Mouse (Mus musculus) hindbrain, embryonic 15.5 days (tissue): ENCODE results near the gene Sec63. TPM values are rescaled to one million over a fixed set of nuclear protein-coding genes. Genes with fewer than 3 reads are reported as not detected.

Experiments
- ATAC-seq: fragments of 200-750 bp; cut with Nextera tagmentation; 2 replicates; pipeline ENCODE4 v1.8.0; 2017; ENCODE audit warnings: low read depth, moderate number of reproducible peaks, moderate TSS enrichment; ENCODE audit not compliant: low FRiP score
- H3K27ac ChIP-seq: fragments of 300-500 bp; sonication (generic); replicated peaks from 2 replicates; pipeline ENCODE4 v1.5.1; 2015; ENCODE audit warnings: mild to moderate bottlenecking, inconsistent platforms
- H3K27me3 ChIP-seq: fragments of 300-500 bp; sonication (generic); 2 replicates; pipeline ENCODE4 v1.6.1; 2015; ENCODE audit warnings: control low read depth, inconsistent platforms
- H3K36me3 ChIP-seq: fragments of 300-500 bp; sonication (generic); 2 replicates; pipeline ENCODE4 v1.6.1; 2015; ENCODE audit warnings: control low read depth, inconsistent platforms
- H3K4me1 ChIP-seq: fragments of 300-500 bp; sonication (generic); replicated peaks from 2 replicates; pipeline ENCODE4 v1.6.1; 2015; ENCODE audit warnings: control low read depth, inconsistent platforms
- H3K4me2 ChIP-seq: fragments of 300-500 bp; sonication (generic); 2 replicates; pipeline ENCODE4 v1.6.1; 2015; ENCODE audit warnings: moderate library complexity, mild to moderate bottlenecking, inconsistent platforms
- H3K4me3 ChIP-seq: fragments of 300-500 bp; sonication (generic); 2 replicates; pipeline ENCODE4 v1.5.1; 2015; ENCODE audit warnings: mild to moderate bottlenecking, inconsistent platforms
- H3K9ac ChIP-seq: fragments of 300-500 bp; sonication (generic); 2 replicates; pipeline ENCODE4 v1.6.1; 2015; ENCODE audit warnings: inconsistent platforms
- H3K9me3 ChIP-seq: fragments of 300-500 bp; sonication (generic); 2 replicates; pipeline ENCODE4 v1.6.1; 2016; ENCODE audit warnings: control low read depth, inconsistent platforms
- WGBS: fragments of 180-500 bp; shearing (Covaris S2); methylation state at CpG from one replicate; pipeline ENCODE4 v1.1.7; 2015; 5-methylcytosine and 5-hydroxymethylcytosine counted together
- polyA plus RNA-seq: library from polyadenylated mRNA; unstranded; fragments of >200 nt; fragmentation: Nextera tagmentation; extraction: Ambion mirVana; gene quantifications from 2 replicates; pipeline ENCODE4 v1.2.1, GENCODE M21; 2015

Gene Sec63
- polyA plus RNA-seq = 18.8 and 20.7 TPM in 2 replicates

GRCm38 (mm10) chr10:42760999-42761900 is at the start of gene Sec63:
Gene Sec63, plus strand, starts transcription at chr10:42761496.
- Histone ChIP-seq H3K27ac (peak within 1 kb of the TSS; percentile 92), H3K27me3 (no peaks in the 10 kb centered on the region), H3K4me3 (peak within 1 kb of the TSS; percentile 58), H3K36me3 (no peaks in the 10 kb centered on the region), H3K4me2 (peak within 1 kb of the TSS; percentile 86), H3K9me3 (no peaks in the 10 kb centered on the region), H3K9ac (peak within 1 kb of the TSS; percentile 88), H3K4me1 (peaks cover 28% of the 10 kb centered on the region)
- peak; percentile 97 for ATAC-seq
- 1% methylated on average over 62 of the region's 81 CpGs for WGBS

DNA sequence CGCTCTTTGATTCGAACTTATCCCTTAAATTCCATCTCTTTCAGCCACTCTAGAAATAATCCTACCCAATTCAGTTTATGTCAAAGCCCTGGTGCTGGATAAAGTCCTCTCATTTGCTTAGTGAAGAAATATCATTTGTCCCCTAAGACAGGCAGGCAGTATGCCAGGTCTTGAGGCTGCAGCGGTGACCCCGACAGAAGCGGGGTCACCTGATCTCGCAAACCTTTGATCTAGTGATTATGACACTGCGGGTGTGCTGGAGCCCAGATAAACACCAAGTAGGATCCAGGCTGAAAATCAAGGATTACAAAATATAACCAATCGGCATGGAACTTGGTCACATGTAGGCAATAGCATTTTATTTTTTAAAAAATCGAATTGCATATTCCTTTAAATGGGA is 46.6 kb upstream of the Sec63 start:
- Histone ChIP-seq H3K36me3 (no peaks in the 10 kb centered on the region), H3K4me3 (no peak overlapping the region), H3K4me1 (0 out of 2 replicates have a peak, but pooled peaks cover 2% of the 10 kb centered on the region), H3K27ac (no peak overlapping the region), H3K9me3 (no peaks in the 10 kb centered on the region), H3K9ac (no peak overlapping the region), H3K27me3 (peaks cover 2% of the 10 kb centered on the region; the same call in 1 of the 2 replicates), H3K4me2 (no peak overlapping the region)
- WGBS = 24% methylated on average over 9 of the region's 9 CpGs
- ATAC-seq = no peak

GRCm38 (mm10) chr10:42715366-42716035 is 45.8 kb upstream of the Sec63 start:
- 0 out of 2 replicates have a peak, but pooled peaks cover 2% of the 10 kb centered on the region for H3K4me1 ChIP-seq
- peak overlapping the region; percentile 32 for H3K4me2 ChIP-seq
- no peak for ATAC-seq
- no peaks in the 10 kb centered on the region for H3K36me3 ChIP-seq
- H3K27me3 ChIP-seq = peaks cover 2% of the 10 kb centered on the region; the same call in 1 of the 2 replicates
- no peak overlapping the region for H3K4me3 ChIP-seq
- no peak overlapping the region for H3K27ac ChIP-seq
- no peaks in the 10 kb centered on the region for H3K9me3 ChIP-seq
- no peak overlapping the region for H3K9ac ChIP-seq
- WGBS = 17% methylated on average over 19 of the region's 19 CpGs

DNA sequence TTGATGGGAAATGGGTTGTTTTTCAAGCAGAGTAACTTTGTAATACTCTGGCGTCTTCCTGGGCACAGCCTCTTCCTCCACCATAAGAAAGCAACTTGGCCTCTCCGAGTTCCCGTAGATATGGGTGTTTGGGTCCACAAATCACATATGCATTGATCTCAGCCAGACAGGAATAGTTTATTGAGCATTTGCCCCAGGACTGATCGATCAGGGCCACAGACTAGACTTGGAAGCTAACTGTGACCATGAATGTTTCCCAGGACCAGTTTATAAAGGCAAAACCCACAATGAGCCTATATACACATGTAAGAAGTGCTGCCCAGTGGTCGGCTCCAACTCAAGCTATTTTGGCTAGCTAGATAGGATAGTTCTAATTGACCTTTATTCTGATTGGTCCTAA is 39.2 kb upstream of the Sec63 start:
- H3K9ac ChIP-seq = no peak overlapping the region
- 89% methylated on average over 5 of the region's 5 CpGs for WGBS
- no peaks in the 10 kb centered on the region for H3K27me3 ChIP-seq
- ATAC-seq = no peak
- H3K4me1 ChIP-seq = no peaks in the 10 kb centered on the region
- H3K4me3 ChIP-seq = no peak overlapping the region
- H3K36me3 ChIP-seq = no peaks in the 10 kb centered on the region
- H3K9me3 ChIP-seq = no peaks in the 10 kb centered on the region
- no peak overlapping the region for H3K27ac ChIP-seq
- no peak overlapping the region for H3K4me2 ChIP-seq

DNA sequence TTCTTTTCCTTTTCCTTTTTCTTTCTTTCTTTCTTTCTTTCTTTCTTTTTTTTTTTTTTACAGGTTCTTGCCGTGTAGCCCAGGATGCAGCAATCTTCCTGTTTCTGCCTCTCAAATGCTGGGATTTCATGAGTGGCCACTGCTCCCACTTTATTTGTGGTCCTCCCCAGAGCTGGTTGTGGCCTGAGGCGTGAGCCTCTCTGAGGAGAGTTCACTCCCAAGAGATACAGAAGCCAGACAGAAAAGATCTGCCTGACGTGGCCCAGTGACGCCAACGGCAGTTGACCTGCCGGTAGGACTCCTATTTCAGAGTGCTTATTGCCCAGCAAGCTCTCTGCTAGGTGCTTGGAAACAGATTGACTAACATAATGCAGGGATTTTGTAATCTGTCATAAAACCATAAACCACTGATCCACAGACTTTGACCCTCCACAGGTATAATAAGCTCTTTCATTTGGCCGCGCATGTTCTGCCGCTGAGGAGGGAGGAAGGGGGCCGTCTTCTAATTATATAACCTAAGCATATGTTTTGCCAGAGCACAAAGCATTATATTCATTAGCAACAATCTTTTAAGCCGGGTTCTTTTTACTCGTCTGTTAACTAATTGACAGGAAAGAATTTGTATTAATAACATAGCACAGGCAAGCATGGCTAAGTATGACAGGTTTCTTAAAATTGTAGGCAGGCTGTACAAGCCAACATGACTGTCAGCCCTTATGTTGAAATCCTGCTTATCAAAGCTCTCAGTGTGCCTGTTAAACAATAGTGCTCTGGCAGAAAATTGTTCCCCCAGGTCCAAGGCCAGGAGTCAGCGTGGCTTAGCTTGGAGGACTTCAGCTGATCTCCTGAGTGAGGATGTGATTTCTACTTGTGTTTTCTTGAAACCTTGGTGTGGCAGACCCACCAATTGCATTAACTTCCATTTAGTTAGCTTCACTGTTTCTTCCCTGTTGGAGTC is 37.7 kb upstream of the Sec63 start:
- H3K4me1 ChIP-seq = no peaks in the 10 kb centered on the region
- ATAC-seq = no peak
- H3K36me3 ChIP-seq = no peaks in the 10 kb centered on the region
- H3K9me3 ChIP-seq = no peaks in the 10 kb centered on the region
- 69% methylated on average over 13 of the region's 13 CpGs for WGBS
- H3K27me3 ChIP-seq = no peaks in the 10 kb centered on the region
- no peak overlapping the region for H3K4me3 ChIP-seq
- H3K4me2 ChIP-seq = no peak overlapping the region
- H3K9ac ChIP-seq = no peak overlapping the region
- no peak overlapping the region for H3K27ac ChIP-seq

DNA sequence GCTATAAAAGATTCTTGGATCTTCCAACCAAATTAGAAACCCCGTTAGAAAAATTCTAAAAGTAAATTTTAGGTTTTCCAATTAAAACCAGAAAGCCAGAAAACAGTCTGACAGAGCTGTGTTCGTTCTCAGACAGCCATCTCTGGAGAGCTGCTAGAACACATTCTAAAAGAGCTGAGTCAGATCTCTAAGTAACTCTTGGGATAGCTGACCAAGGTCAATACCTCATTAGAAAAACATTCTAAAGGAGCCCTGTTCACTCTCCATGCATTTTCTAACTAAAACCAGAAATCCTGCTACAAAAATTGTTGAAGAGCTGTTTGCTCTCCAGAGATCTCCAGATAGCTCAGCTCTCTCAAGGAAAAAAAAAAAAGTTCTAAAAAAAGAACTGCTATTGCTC is 31.7 kb upstream of the Sec63 start:
- H3K9ac ChIP-seq = no peak overlapping the region
- no peaks in the 10 kb centered on the region for H3K9me3 ChIP-seq
- H3K4me2 ChIP-seq = no peak overlapping the region
- ATAC-seq = no peak
- no peaks in the 10 kb centered on the region for H3K4me1 ChIP-seq
- 80% methylated on average over 2 of the region's 2 CpGs for WGBS
- no peak overlapping the region for H3K4me3 ChIP-seq
- no peak overlapping the region for H3K27ac ChIP-seq
- H3K36me3 ChIP-seq = no peaks in the 10 kb centered on the region
- H3K27me3 ChIP-seq = no peaks in the 10 kb centered on the region

- no peak for ATAC-seq
- H3K4me3 ChIP-seq = no peak overlapping the region
- H3K4me2 ChIP-seq = no peak overlapping the region
- no peaks in the 10 kb centered on the region for H3K27me3 ChIP-seq
- H3K9me3 ChIP-seq = no peaks in the 10 kb centered on the region
- no peak overlapping the region for H3K9ac ChIP-seq
- WGBS = 63% methylated on average over 5 of the region's 5 CpGs
- no peak overlapping the region for H3K27ac ChIP-seq
- H3K36me3 ChIP-seq = no peaks in the 10 kb centered on the region
- H3K4me1 ChIP-seq = no peaks in the 10 kb centered on the region
Observed at GRCm38 (mm10) chr10:42734546-42735060, 26.7 kb upstream of the Sec63 start.

- Histone ChIP-seq H3K4me1 (no peaks in the 10 kb centered on the region), H3K36me3 (no peaks in the 10 kb centered on the region), H3K27me3 (no peaks in the 10 kb centered on the region), H3K4me2 (no peak overlapping the region), H3K9me3 (no peaks in the 10 kb centered on the region), H3K9ac (no peak overlapping the region), H3K4me3 (no peak overlapping the region), H3K27ac (no peak overlapping the region)
- no peak for ATAC-seq
- 70% methylated on average over 10 of the region's 10 CpGs for WGBS
Observed at GRCm38 (mm10) chr10:42751813-42752212, 9.5 kb upstream of the Sec63 start.

DNA sequence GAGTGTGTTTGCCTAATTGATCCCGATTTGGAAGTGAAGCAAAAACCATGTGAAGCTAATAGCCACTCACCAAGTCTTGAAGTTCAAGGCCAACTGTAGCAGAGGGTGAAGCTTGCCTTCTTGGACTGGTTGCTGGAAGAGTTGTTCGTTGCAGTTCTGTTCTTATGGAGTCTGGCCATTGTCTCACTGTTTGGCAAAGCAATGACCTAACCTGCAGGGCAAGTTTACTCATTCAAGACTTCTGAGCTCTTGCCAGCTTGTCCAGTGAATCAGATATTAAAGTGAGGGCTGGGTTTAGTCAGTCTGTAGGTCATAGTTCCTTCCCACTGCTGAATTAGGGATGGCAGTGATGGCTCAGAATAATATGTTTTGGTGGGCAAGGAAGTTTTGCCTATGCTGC is 7.0 kb upstream of the Sec63 start:
- ATAC-seq = no peak
- Histone ChIP-seq H3K4me1 (no peaks in the 10 kb centered on the region), H3K4me2 (no peak overlapping the region), H3K9ac (no peak overlapping the region), H3K9me3 (no peaks in the 10 kb centered on the region), H3K27ac (no peak overlapping the region), H3K4me3 (no peak overlapping the region), H3K36me3 (no peaks in the 10 kb centered on the region), H3K27me3 (no peaks in the 10 kb centered on the region)
- 80% methylated on average over 2 of the region's 2 CpGs for WGBS

GRCm38 (mm10) chr10:42759741-42760140 is 1.6 kb upstream of the Sec63 start:
- no peaks in the 10 kb centered on the region for H3K9me3 ChIP-seq
- no peak for ATAC-seq
- H3K4me3 ChIP-seq = no peak overlapping the region
- no peak overlapping the region for H3K9ac ChIP-seq
- H3K4me1 ChIP-seq = peaks cover 21% of the 10 kb centered on the region
- H3K36me3 ChIP-seq = no peaks in the 10 kb centered on the region
- no peak overlapping the region for H3K4me2 ChIP-seq
- 91% methylated on average over 4 of the region's 4 CpGs for WGBS
- H3K27ac ChIP-seq = no peak overlapping the region
- H3K27me3 ChIP-seq = no peaks in the 10 kb centered on the region

GRCm38 (mm10) chr10:42760329-42760728 is 967 bp upstream of the Sec63 start:
- ATAC-seq = no peak
- no peak overlapping the region for H3K4me3 ChIP-seq
- 61% methylated on average over 8 of the region's 8 CpGs for WGBS
- no peak overlapping the region for H3K9ac ChIP-seq
- no peaks in the 10 kb centered on the region for H3K9me3 ChIP-seq
- H3K36me3 ChIP-seq = no peaks in the 10 kb centered on the region
- no peaks in the 10 kb centered on the region for H3K27me3 ChIP-seq
- H3K4me2 ChIP-seq = 0 out of 2 replicates have a peak overlapping the region, but pooled peaks have one; percentile 86
- H3K27ac ChIP-seq = no peak overlapping the region
- H3K4me1 ChIP-seq = peaks cover 27% of the 10 kb centered on the region
